Mouse (Mus musculus): ENCODE data around the gene Ankrd23.

- no peak for TF ChIP-seq CTCF (IDR thresholded peaks at IDR 0.05; ENCODE audit: control insufficient read depth, insufficient read depth, insufficient read length)
- no peak for TF ChIP-seq USF1 (IDR thresholded peaks at IDR 0.05; ENCODE audit: low read depth)
- TF ChIP-seq MYOG (IDR thresholded peaks at IDR 0.05; ENCODE audit: control insufficient read depth, extremely low read depth, insufficient read length) = no peak
Observed at GRCm38 (mm10) chr1:36483825-36484224, 52.9 kb downstream of the Ankrd23 start.
